Mouse (Mus musculus) heart, adult 2 months (tissue): ENCODE data around the gene Slc25a34. TPM values are rescaled to one million over a fixed set of nuclear protein-coding genes. Genes with fewer than 3 reads are reported as not detected.
A peak's percentile ranks its signal among the peaks of the same experiment; 100 is the strongest.

ENCODE experiments used
- DNase-seq, 2 experiments: peaks; one replicate each; pipeline ENCODE4 v3.0.0; 2021
- H3K27ac ChIP-seq: fragments of 200-600 bp; 2 replicates; pipeline ENCODE4 v1.8.1; 2022
- H3K27me3 ChIP-seq: fragments of 200-500 bp; 2 replicates; pipeline ENCODE4 v1.6.1; 2012; ENCODE audit warnings: mild to moderate bottlenecking, low read length, inconsistent platforms, mixed read lengths; ENCODE audit not compliant: control insufficient read depth, insufficient read depth
- H3K36me3 ChIP-seq: fragments of 200-500 bp; 2 replicates; pipeline ENCODE4 v1.6.1; 2012; ENCODE audit warnings: low read length, inconsistent platforms; ENCODE audit not compliant: control insufficient read depth, insufficient read depth
- H3K4me1 ChIP-seq: fragments of 200-500 bp; 2 replicates; pipeline ENCODE4 v1.6.1; 2011; ENCODE audit warnings: low read length; ENCODE audit not compliant: control insufficient read depth, insufficient read depth
- H3K4me3 ChIP-seq: fragments of 200-600 bp; 2 replicates; pipeline ENCODE4 v1.8.1; 2022
- H3K79me2 ChIP-seq: fragments of 200-500 bp; replicated peaks from 2 replicates; pipeline ENCODE4 v1.6.1; 2012; ENCODE audit warnings: mild to moderate bottlenecking, inconsistent platforms, low read length, moderate library complexity, mixed read lengths; ENCODE audit not compliant: control insufficient read depth, insufficient read depth
- H3K9ac ChIP-seq: fragments of 200-500 bp; 2 replicates; pipeline ENCODE4 v1.6.1; 2012; ENCODE audit warnings: low read depth, mild to moderate bottlenecking, control low read depth, inconsistent platforms, low read length, mixed read lengths
- CTCF ChIP-seq: fragments of 200-600 bp; IDR thresholded peaks from 2 replicates; pipeline ENCODE4 v1.8.1; 2022; ENCODE audit warnings: antibody characterized with exemption, mild to moderate bottlenecking, moderate library complexity
- EP300 ChIP-seq: fragments of 200-500 bp; IDR thresholded peaks from 2 replicates; pipeline ENCODE4 v1.6.1; 2011; ENCODE audit warnings: low read depth, low read length, control low read depth; ENCODE audit not compliant: insufficient read depth
- POLR2A ChIP-seq: fragments of 200-500 bp; IDR thresholded peaks from 2 replicates; pipeline ENCODE4 v1.6.1; 2011; ENCODE audit warnings: mild to moderate bottlenecking, low read depth, low read length, control low read depth; ENCODE audit not compliant: insufficient read depth
- WGBS: fragments of 180-500 bp; shearing (Covaris S2); methylation state at CpG from one replicate; pipeline ENCODE4 v1.1.7; 2018; 5-methylcytosine and 5-hydroxymethylcytosine counted together
- intact Hi-C: fragments of 180-260 bp; cut with DNase I; formaldehyde crosslinking; loops from one replicate; pipeline ENCODE4 v1.15.1; 2025
- polyA plus RNA-seq: library from polyadenylated mRNA; depleted of rRNA; stranded (reverse); fragments of >200 nt; gene quantifications from 2 replicates; pipeline ENCODE4 v1.2.3, GENCODE M21; 2012
- total RNA-seq, 2 experiments: library from RNA; stranded (reverse); gene quantifications; 2 replicates each; pipeline ENCODE4 v1.2.3; 2021

Gene Slc25a34
- total and polyA plus RNA-seq, 3 experiments, result 118 to 183 (median 132) TPM

DNA sequence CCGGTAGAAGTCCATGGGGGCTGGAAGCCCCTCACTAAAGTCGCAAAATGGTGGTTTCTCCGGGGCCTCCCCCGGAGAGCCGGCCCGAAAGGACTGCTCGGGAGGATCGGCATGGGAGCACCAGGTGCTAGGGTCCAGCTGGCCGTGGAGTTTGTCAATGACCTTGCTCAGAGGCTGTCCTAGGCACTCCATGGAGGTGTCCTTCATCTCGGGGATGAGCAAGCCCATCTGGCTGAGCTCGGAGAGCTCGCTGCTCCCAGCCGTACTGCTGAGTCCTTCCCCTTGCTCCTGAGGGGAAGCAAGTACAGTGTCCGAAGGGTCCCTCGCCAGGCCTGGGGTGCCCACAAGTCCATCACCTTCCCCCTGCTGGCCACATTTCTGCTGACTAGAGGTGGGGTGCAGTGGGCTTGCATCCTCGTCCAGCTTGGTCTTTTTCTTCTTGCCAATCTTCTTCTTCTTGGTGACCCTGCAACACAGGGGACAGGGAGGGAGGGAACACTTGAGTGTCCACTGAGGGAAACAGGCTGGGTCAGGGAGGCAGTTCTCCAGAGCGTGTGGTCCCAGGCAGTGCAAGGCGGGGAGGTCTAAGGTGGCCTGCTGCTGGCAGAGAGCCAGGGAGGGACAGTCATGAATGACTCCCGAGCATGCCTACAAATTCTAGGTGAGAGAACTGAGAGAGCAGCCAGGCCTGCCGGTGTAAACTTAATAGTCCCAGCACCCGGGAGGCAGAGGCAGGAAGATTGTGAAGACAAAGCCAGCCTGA lies 8.7 kb upstream of the Slc25a34 start:
- 86% methylated on average over 21 of the region's 21 CpGs for WGBS
- TF ChIP-seq CTCF (no peak), EP300 (no peak), POLR2A (no peak)
- intact Hi-C loops, result no loop called here

DNA sequence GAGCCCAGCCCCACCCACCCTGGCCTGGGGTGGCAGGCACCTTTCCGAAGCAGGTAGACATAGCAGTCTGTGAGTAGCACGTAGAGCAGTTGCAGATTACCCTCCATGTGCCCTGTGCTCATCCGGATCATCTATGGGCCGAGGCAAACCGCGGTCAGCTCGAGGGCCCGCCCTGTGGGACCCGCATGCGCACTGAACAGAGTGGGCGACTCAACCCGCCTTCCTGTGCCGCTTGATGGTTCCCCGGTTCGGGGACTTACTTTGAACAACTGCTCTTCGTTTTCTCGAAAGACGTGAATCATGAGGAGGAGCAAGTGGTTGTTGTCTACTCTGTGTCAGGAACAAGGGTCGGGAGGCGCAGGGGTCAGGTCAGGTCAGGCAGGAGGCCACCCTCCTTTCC lies 7.6 kb upstream of the Slc25a34 start:
- Histone ChIP-seq H3K79me2 (no peaks in the 10 kb centered on the region), H3K9ac (no peak overlapping the region), H3K27ac (no peak overlapping the region), H3K4me3 (no peak overlapping the region), H3K27me3 (no peaks in the 10 kb centered on the region), H3K36me3 (peaks cover 1% of the 10 kb centered on the region), H3K4me1 (no peaks in the 10 kb centered on the region)
- DNase-seq, result no peak
- intact Hi-C loops, result no loop called here
- TF ChIP-seq EP300, result no peak
- TF ChIP-seq CTCF, result no peak
- no peak for TF ChIP-seq POLR2A
- 95% methylated on average over 20 of the region's 20 CpGs for WGBS

More for the DNA sequence above, 8.7 kb upstream of the Slc25a34 start:
- DNase-seq, result no peak
- H3K36me3 ChIP-seq, result peaks cover 3% of the 10 kb centered on the region
- H3K4me3 ChIP-seq, result no peak overlapping the region
- H3K79me2 ChIP-seq, result no peaks in the 10 kb centered on the region
- no peaks in the 10 kb centered on the region for H3K27me3 ChIP-seq
- no peak overlapping the region for H3K27ac ChIP-seq
- H3K4me1 ChIP-seq, result no peaks in the 10 kb centered on the region
- no peak overlapping the region for H3K9ac ChIP-seq

DNA sequence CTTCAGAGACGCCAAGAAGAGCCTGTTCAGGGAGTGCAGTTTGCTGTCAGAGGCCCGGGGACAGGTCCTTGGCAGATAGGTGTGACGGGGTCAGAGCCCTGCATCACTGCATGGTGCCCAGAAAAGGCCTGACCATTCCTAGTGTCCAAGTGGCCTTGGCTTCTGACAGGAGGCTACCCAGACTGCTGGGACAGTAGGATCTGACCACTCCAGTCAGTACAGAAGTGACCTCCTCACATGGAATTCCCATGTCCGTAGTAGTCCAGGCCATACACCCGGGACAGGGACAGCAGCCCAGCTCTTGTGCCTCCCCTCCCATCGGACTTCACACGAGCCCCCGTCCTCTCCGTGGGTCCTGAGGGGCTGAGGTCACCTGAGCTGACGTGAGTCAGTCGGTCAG lies 6.4 kb upstream of the Slc25a34 start:
- Histone ChIP-seq H3K27ac (no peak overlapping the region), H3K9ac (no peak overlapping the region), H3K79me2 (no peaks in the 10 kb centered on the region), H3K27me3 (no peaks in the 10 kb centered on the region), H3K4me1 (no peaks in the 10 kb centered on the region), H3K36me3 (no peaks in the 10 kb centered on the region), H3K4me3 (no peak overlapping the region)
- intact Hi-C loops, result no loop called here
- WGBS, result 87% methylated on average over 11 of the region's 11 CpGs
- no peak for TF ChIP-seq CTCF
- TF ChIP-seq POLR2A, result no peak
- no peak for TF ChIP-seq EP300
- DNase-seq, result no peak

DNA sequence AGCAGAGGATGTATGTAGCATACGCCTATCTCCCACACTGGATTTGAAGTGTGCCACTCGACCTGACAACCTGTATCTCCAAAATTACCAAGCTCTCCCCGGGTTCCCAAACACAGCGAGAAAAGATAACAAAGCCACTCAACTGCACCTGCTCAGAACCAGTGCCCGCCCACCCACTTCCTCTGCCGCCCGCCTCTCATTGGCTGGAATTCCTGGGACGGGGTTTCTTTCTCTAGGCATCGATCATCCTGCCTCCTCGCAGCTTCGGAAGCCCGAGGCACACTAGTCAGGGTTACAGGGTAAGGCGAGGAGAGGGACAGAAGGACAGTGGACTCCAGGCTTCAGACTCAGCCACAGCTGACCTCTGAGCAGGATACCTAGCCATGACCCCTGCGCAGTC lies 5.0 kb upstream of the Slc25a34 start:
- H3K27me3 ChIP-seq, result no peaks in the 10 kb centered on the region
- DNase-seq, result no peak
- 80% methylated on average over 14 of the region's 14 CpGs for WGBS
- no peaks in the 10 kb centered on the region for H3K36me3 ChIP-seq
- TF ChIP-seq CTCF, result no peak
- H3K27ac ChIP-seq, result no peak overlapping the region; the same call in 1 of the 2 replicates
- intact Hi-C loops, result no loop called here
- H3K9ac ChIP-seq, result no peak overlapping the region
- no peak overlapping the region for H3K4me3 ChIP-seq
- H3K79me2 ChIP-seq, result no peaks in the 10 kb centered on the region
- 0 out of 2 replicates have a peak, but pooled peaks cover 2% of the 10 kb centered on the region for H3K4me1 ChIP-seq

DNA sequence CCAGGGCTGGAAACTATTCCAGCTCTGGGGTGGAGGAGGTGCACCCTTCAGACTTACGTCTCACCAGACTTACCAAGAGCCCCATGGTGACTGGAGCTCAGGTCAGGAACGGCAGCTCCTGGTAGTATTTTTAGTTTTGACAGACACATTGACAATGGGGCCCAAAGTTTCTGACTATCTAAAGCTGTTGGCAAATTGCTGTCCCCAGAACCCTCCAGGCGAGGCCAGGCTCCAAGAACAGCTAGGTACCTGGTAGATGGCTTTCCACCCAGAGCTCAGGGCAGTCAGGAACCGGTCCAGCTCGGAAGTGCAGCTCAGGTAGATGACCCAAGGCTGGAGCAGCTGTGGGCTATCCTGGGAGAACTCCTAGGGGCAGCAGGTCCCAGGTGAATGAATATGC lies 3.9 kb upstream of the Slc25a34 start:
- H3K4me1 ChIP-seq, result 0 out of 2 replicates have a peak, but pooled peaks cover 2% of the 10 kb centered on the region
- H3K27me3 ChIP-seq, result no peaks in the 10 kb centered on the region
- no peak for DNase-seq
- H3K4me3 ChIP-seq, result no peak overlapping the region
- H3K9ac ChIP-seq, result no peak overlapping the region
- peak overlapping the region; percentile 52 for H3K27ac ChIP-seq
- H3K79me2 ChIP-seq, result no peaks in the 10 kb centered on the region
- intact Hi-C loops, result no loop called here
- H3K36me3 ChIP-seq, result no peaks in the 10 kb centered on the region
- TF ChIP-seq EP300, result no peak
- TF ChIP-seq POLR2A, result no peak
- TF ChIP-seq CTCF, result no peak
- WGBS, result 66% methylated on average over 5 of the region's 5 CpGs

DNA sequence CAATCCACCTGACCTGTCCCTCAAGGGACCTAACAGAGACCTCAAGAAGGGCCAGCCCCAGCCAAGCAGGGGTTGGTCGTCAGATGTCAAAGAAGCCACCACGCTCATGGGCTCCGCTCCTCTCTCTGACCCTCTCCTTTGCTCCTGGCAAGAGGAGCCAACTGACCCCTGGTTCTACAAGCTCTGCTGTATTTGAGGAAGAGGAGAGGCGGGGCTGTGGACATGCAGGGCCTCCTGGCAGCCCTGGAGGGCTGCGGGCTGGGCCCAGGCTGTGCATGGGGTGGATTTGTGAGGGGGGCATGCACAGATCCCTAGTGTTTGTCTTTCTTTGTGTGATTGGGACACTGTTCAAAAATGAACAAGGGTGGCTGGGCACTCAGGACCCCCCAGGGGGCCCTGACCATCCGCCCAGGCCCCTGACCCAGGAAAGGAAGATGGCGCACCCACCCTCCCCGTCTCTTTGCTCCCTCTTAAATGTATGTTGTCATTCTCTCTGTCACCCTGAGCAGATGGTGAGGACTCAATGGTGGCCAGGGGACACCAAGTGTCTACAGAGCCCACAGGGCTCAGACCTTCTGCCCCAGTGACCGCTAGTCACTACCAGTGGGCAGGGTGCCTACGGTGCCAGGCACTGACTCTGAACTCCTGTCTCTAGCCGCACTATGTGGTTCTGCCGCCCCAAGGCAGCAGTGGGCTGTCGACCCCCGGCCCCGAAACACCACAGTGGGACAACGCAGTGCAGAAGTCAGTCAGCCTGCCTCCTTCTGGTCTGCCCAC lies 2.3 kb upstream of the Slc25a34 start:
- DNase-seq, result no peak
- no peaks in the 10 kb centered on the region for H3K27me3 ChIP-seq
- no peak overlapping the region for H3K9ac ChIP-seq
- no peaks in the 10 kb centered on the region for H3K79me2 ChIP-seq
- H3K4me1 ChIP-seq, result 0 out of 2 replicates have a peak, but pooled peaks cover 2% of the 10 kb centered on the region
- TF ChIP-seq CTCF (no peak), EP300 (no peak), POLR2A (no peak)
- no peaks in the 10 kb centered on the region for H3K36me3 ChIP-seq
- H3K27ac ChIP-seq, result peak overlapping the region; percentile 1; the same call in 1 of the 2 replicates
- intact Hi-C loops, result loop anchor here (2.0 kb wide), 1 partner anchor 15 kb away; no protein-coding TSS in a partner anchor
- no peak overlapping the region for H3K4me3 ChIP-seq
- WGBS, result 89% methylated on average over 16 of the region's 16 CpGs
